Mouse (Mus musculus): ENCODE measurements at regions not wholly inside any gene's neighbourhood (a gene's known extent, or its start where the extent isn't known, plus 50 kb on each side); places are given as distances from the start of the nearest gene placed in this dataset.

DNA sequence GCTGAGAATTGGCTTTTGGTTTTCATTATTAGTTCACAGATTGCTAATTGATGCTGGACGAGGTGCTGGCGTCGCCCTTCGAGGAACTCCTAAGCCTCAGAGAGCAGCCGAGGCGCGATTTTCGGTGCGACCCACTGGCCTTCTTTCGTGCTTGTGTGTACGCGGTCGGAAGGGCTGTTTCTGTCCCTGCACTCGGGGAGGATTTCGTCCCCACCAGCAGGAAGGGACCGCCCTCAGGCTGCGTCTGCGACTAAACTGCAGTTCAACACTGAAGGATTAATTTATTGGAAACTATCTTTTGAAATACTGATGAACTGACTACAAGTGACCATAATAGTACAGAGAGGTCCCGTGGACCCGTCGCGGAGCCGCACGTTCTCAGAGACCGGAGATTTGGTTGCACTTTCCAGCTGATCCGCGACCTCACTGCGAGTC, 228.4 kb upstream of the Sall1 start:
- TF ChIP-seq POLR2A (IDR thresholded peaks at IDR 0.05; ENCODE audit: low read depth, low read length) (no peak), CTCF (IDR thresholded peaks at IDR 0.05; ENCODE audit: borderline replicate concordance, insufficient read depth, low read length) (no peak)
